Mouse (Mus musculus): ENCODE measurements at regions not wholly inside any gene's neighbourhood (a gene's known extent, or its start where the extent isn't known, plus 50 kb on each side); places are given as distances from the start of the nearest gene placed in this dataset.
"Not testable (repeated sequence)": the region's sequence is repeated elsewhere in the genome, so short reads cannot be mapped to it uniquely, and the experiment has no call there.

DNA sequence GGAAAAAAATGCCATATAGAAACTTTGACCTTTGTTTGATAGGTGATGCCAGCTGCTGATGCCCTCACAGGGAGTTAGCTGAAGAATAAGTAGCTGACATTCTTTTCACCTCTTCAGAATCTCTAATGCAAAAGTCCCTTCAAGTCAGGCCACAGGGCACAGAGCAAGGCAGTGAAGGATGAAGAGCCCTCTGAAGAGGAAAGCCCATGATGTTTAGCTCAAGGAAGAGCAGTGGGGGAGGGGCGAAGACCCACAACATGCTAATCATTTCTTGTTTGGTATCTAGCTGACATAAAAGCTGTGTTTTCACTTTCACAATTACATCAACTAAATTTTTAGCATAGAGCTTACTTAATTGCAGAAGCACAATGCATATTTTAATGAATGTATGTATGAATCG is 1108.4 kb downstream of the Trim52 start:
- DNase-seq (ENCODE audit: low spot score): peak; percentile 12

DNA sequence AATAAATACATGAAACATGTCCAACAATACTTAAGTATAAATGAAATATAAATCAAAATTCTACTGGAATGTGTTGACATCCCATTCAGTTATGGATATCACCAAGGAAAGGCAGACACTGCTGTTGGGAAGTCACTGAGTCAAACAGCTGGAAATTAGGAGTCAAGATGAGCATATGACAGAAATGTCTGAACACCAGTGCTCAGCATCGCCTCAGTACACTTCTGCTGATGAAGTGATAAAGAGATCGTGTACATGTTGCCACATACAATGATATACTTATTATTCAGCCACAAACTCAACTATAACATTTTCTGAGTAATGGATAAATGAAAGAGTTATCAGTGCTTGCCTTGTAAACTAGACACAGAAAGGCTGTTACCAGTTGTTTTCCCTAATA is 1158.2 kb downstream of the Trim52 start:
- DNase-seq (ENCODE audit: low spot score): no peak

DNA sequence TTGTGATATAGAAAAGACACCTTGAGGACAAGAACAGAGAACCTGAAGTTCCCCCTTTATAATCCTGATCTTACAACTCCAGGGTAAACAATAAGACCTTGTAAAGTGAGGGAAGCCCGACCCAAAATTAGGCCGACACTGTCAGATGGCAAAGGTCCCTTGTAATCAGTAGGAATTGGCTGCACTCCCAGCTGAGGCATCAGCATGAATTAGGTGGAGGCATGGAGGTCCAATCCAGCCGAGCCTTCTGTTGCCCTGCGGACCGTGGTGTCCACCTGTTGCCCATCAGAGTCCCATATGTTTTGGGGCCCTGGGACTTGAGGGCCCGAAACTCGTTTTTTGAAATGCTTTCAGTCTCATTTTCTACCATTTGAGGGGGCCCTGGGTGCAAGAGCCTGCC is 1174.3 kb downstream of the Trim52 start:
- not testable (repeated sequence) for DNase-seq (ENCODE audit: low spot score)

DNA sequence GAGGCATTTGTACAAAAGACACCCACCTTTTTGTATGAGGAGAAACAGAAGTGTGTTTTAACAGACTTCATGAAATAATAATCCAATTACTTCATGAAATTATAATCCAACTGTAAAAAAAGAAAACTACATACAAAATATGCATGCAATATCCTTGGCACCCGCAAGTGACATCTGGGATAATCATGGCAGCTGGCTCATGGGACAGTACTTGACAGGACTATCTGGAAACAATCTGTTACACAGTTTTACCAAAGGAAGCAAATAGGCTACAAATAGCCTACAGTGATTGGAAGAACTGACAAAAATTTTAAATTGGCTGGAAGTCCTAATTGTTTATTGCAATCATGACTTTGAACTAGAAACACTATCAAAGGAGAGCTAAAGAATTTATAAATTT is 1223.3 kb downstream of the Trim52 start:
- no peak for DNase-seq (ENCODE audit: low spot score)

DNA sequence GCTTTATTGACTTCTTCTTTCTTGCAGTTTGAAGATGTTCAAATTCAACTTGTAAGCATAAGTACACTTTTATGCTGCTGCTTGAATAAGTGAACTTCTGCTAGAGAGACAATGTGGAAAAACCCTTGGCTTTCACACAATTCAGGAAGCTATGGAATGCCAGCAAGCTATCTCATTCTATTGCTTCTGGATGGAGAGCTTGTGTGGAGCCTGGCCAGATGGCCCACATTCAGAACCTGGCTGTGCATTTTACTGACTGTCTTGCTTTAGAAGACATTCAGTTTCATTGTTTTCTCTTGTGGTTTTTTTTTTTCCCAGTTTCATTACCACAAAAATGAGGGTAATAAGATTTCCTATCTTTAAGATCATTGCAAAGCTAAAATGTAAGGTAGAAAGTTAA is 1234.2 kb downstream of the Trim52 start:
- no peak for DNase-seq (ENCODE audit: low spot score)

DNA sequence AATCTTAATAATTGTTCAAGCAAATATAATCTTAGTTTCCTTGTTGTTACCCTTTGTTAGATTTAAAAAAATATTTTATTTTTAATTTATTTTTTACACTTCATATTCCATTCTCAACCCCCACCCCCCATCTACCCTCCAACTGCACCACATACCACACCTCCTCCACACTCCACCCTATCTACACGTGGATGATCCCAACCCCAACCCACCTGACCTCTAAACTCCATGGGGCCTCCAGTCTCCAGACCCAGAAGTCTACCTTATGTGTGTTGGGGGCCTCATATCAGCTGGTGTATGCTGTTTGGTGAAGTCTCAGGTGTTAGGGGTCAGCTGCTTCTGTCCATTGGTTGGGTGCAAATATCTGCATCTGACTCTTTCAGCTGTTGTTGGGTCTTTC is 1256.8 kb downstream of the Trim52 start:
- DNase-seq (ENCODE audit: low spot score): no peak
